In the genomic region with DNA sequence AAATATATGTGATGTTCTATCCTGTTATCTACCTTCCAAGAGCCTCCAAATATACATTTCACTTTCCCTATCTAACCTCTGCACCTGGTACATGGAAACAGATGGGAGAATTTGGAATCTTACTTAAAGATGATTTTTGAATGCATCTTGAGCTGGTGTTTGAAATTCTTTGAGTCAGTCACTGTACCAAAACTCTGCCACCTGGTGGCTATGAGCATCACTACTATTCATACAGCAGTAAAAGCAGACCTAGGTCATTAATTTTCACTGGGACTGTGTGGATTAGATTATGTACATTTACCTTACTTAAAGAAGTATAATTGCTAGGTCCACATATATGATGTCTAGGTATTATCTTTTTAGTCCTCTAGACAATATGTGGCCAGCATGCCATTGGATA, we compare ENCODE assay signal across 12 mouse cellular contexts.
DNase-seq lines count a peak whose midpoint lies in the region; ATAC-seq and TF ChIP-seq lines count a peak whose summit lies in the region.
"Had no signal": no experiment of that assay in that cellular context is flagged by ENCODE, and none has a peak within 500 bp of the region (broad histone marks: within the 10 kb centered on the region; RNA-seq: fewer than 3 reads in every experiment).

No protein-coding gene starts in this region.

- peak; percentile 19 to 22 for DNase-seq in cerebellum, adult 18-20 months
- no peak for DNase-seq in cerebellum, adult 9-11 months
- no peak for DNase-seq in layer of hippocampus, adult 2 months (ENCODE audit: low spot score in 2 of 2)
- no peak for DNase-seq in layer of hippocampus, adult 11-12 months (ENCODE audit: low spot score)
- peak; percentile 52 for DNase-seq in brain, adult 2 months (ENCODE audit: low read depth, low spot score)
- no peak for DNase-seq in thymus, postnatal 25 days
- DNase-seq in heart, adult 18-20 months = no peak
- DNase-seq: kidney, adult 8-10 months; left cerebral cortex, postnatal 4 days had no signal

- H3K4me3 ChIP-seq in layer of hippocampus, adult 2 months = no peak overlapping the region
- H3K4me3 ChIP-seq: embryonic facial prominence, embryonic 15.5 days; heart, embryonic 12.5 days had no signal

- no peak overlapping the region for H3K27ac ChIP-seq in layer of hippocampus, adult 2 months
- H3K27ac ChIP-seq: embryonic facial prominence, embryonic 15.5 days had no signal

- peak; percentile 53 to 66; a peak in 1 of 4 replicates for ATAC-seq in hematopoietic stem cell, adult 5-6 weeks (replicated peaks in 1 of 2; ENCODE audit: insufficient read depth in 1 of 2, low FRiP score in 2 of 2, low TSS enrichment in 1 of 2, low read depth in 1 of 2, poor library complexity in 2 of 2, severe bottlenecking in 2 of 2)

- TF ChIP-seq CTCF in layer of hippocampus, adult 2 months (conservative IDR thresholded peaks at IDR 0.05) = peak; percentile 74

Comparison
In these comparisons a context has a peak if more than half of its experiments do, and no peak if none do; other contexts are left out.
1. DNase-seq: peak in cerebellum, adult 18-20 months (2 of 2) and brain, adult 2 months (single experiment); none in cerebellum, adult 9-11 months (single experiment), layer of hippocampus, adult 2 months (0 of 2), layer of hippocampus, adult 11-12 months (single experiment), thymus, postnatal 25 days (single experiment) and heart, adult 18-20 months (0 of 2).